Mouse (Mus musculus) gastrocnemius, postnatal 14 days (tissue): ENCODE measurements at regions not wholly inside any gene's neighbourhood (a gene's known extent, or its start where the extent isn't known, plus 50 kb on each side); places are given as distances from the start of the nearest gene placed in this dataset.
A peak's percentile ranks its signal among the peaks of the same experiment; 100 is the strongest.

Experiments
- DNase-seq: peaks from one replicate; pipeline ENCODE4 v3.0.0; 2021; ENCODE audit warnings: mixed read lengths
- intact Hi-C: fragments of 180-260 bp; cut with DNase I; formaldehyde crosslinking; loops from one replicate; pipeline ENCODE4 v1.15.1; 2025; ENCODE audit warnings: low total_unique reads

DNA sequence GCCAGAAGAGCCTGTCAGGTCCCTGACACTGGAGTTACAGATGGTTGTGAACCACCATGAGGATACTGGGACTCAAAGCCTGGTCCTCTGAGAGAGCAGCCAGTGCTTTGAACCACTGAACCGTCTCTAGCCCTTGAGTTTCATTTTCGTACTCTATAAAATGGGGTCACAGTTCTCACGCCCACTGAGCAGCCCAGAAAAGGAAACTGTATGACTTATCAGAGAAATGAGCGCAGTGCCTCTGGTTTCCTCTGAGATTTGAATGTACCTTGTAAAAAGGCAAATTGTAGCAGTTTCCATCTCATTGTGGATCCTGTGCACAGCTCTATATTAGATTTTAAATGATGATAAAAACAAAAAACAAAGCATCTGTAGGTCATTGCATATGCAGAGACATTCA, 108.9 kb upstream of the Spata13 start:
- no peak for DNase-seq
- intact Hi-C loops: loop anchor here (2.0 to 10.0 kb wide), 2 partner anchors 164 to 240 kb away; partner anchors contain the start of gene C1qtnf9

DNA sequence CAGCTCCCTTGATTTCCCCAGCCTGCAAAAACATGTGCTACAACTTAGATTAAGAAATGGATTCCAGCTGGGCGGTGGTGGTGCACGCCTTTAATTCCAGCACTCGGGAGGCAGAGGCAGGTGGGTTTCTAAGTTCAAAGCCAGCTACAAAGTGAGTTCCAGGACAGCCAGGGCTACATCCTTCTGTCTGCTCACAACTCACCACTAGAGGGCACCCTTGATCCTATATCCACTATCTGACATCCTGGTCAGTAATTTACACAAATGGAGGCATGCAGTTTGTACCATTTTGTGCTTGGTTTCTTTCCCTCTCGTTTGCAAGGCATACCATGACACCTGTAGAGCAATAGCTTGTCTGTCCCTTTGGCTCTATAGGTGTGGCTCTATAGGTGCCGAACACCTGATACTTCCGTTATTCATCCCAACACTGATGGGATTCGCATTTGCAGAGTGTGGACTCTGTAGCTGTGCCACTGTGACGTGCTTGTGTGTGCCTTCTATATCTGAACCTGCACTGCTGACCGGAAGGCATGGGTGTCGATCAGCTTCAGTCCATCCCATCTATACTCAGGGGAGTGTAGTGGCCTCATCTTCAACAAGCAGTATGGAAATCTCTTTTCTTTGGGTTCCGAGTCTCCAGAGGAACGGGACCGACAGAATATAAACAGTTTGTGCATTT, 108.4 kb upstream of the Spata13 start:
- DNase-seq: peak; percentile 38
- intact Hi-C loops: loop anchor here (2.0 to 10.0 kb wide), 2 partner anchors 163 to 239 kb away; partner anchors contain the start of gene C1qtnf9

DNA sequence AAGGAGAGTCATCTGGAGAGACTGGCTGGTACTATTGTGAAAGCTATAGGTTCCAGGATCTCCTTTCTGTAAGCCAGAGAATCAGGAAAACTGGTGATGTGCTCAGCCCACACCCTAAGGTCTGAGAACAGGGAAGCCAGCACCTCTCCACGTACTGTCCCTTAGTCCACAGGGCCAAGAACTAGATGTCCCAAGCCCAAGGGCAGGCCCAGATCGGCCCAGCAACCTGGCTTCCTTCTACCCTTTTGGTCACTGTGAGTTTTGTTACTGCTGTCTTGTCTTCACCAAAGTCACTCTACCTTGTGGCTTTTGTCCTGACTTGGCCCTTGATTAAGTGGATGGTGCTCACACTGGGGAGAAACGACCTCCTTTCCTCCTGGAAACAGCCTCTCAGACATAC, 107.8 kb upstream of the Spata13 start:
- no peak for DNase-seq
- intact Hi-C loops: loop anchor here (2.0 to 10.0 kb wide), 2 partner anchors 163 to 239 kb away; partner anchors contain the start of gene C1qtnf9

DNA sequence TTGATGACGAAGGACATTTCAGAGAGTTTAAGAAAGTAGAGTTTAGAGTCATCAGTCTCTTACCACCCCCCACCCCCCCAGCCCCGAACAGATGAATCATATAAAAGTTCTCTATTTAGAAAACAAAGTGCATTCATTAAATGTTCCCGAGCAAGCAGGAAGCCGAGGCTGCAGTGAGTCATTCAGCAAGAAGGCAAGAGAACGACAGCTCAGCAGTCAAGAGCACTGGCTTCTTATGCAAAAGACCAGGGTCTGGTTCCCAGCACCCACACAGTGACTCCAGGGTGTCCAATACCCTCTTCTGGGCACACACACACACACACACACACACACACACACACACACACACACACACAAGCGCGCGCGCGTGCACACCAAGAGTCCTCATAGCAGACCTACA, 107.0 kb upstream of the Spata13 start:
- DNase-seq: no peak
- intact Hi-C loops: loop anchor here (10.0 kb wide), 1 partner anchor 238 kb away; the partner anchor contains the start of gene C1qtnf9

DNA sequence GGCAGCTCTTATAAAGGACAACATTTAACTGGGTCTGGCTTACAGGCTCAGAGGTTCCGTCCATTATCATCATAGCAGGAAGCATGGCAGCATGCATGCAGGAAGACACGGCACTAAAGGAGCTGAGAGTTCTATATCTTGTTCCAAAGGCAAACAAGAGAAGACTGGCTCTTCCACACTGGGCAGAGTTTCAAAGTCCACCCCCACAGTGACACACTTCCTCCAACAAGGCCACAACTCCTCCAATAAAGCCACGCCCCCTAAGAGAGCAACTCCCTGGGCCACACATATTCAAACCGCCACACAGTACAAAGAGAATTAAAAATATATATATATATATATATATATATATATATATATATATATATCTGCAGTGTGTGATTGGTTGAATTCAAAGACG, 105.8 kb upstream of the Spata13 start:
- no peak for DNase-seq
- intact Hi-C loops: loop anchor here (10.0 kb wide), 1 partner anchor 237 kb away; the partner anchor contains the start of gene C1qtnf9

DNA sequence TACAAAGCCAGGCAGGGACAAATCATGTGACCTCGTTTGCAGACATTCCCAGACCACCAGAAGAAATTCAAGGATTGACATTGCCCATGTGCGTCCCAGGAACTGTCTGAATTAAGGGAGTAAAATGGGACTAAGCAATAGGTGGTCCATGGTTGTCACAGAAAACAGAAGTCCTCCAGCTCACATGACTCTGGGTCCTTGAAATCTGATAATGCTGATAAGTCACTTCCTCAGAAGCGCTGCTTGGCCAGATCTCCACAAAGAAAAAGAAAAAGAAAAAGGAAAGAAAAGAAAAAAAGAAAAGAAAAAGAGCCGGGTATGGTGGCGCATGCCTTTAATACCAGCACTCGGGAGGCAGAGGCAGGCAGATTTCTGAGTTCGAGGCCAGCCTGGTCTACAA, 105.3 kb upstream of the Spata13 start:
- DNase-seq: no peak
- intact Hi-C loops: loop anchor here (10.0 kb wide), 1 partner anchor 236 kb away; the partner anchor contains the start of gene C1qtnf9

DNA sequence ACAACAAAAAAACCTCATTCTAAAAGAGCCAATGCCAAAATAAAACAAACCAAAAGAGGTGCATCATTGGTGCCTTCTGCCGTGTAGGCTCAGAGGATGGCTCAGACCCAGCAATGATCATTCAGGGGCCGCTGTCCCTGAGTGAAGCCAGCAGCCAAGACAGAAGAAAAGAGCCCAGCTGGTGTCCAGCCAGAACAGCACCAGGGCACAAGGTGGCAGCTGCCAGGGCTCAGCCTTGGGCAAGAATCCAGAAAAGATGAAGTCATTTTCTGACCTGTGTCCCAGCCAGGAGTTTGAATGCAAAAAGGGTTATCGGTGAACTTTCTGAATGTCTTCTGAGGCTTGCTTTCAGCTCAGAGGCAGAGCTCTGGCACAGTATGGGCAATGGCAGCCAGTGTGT, 104.8 kb upstream of the Spata13 start:
- intact Hi-C loops: loop anchor here (10.0 kb wide), 1 partner anchor 236 kb away; the partner anchor contains the start of gene C1qtnf9
- DNase-seq: peak; percentile 52

DNA sequence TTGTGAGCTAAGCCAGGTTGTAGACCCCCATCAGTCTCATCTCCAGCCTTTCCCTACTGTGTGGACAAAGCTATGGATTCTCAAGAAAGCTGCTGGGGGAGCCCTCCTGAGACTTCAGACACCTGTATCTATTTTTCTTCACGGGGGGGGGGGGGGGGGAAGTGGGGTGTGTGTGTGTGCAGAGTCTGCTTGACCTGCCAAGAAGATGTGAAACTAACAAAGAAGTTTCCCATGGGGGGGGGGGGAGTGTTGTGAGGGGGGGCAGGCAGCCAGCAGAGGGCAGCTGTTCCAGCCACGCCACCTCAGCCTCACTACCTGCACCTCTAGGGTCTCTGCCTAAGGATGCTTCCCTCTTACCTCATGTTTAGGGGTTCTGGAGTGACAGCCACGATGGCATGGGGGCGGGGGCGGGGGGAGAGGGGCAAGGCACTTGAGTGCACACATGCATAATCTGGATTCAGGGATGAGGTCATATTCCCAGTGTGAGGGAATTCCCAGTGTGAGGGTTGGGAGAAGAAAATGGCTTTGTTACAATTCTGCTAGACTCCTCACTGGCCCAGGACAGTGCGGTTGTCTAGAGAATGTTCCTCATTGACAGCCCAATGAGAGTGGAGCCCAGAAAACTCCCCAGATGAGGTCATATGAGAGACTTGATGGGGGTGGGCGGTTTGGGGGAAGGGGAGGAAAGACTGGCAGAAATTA, 104.0 kb upstream of the Spata13 start:
- intact Hi-C loops: loop anchor here (10.0 kb wide), 1 partner anchor 235 kb away; the partner anchor contains the start of gene C1qtnf9
- DNase-seq: no peak

DNA sequence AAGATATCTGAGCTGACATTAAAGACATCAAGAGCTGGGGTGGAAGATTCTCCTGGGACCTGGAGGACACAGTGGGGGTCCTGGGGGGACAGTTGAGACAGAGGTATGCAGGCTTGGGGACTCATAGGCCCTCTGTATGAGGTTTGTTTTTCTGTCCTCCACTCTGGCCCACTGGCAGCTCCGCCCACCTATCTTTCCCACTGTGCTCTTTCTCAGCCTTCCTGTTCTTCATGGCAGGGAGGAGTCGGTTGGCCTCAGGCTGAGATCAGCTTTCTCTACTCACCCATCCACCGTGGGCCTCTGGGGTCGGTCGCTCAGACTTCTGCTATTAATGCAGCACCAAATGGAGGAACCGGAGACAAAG, 103.5 kb upstream of the Spata13 start:
- intact Hi-C loops: no loop called here
- no peak for DNase-seq

DNA sequence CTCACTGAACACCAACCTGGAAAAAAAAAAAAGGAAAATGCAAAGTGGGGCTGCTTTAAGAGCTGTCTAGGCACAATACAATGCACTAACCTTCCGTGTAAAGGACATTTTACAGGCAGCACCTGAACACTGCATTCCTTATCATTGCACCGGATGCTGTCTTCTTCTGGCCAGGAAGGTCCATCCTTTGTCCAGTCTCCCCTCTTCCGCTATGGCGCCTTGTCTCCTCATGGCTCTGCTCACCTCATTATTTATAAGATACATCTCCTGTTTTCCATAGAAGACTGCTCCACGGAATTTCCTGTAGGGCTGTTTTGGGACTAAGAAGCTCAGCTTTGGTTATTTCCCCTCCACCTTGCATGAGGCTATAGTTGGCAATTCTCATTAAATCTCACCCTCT, 102.8 kb upstream of the Spata13 start:
- no peak for DNase-seq
- intact Hi-C loops: no loop called here

DNA sequence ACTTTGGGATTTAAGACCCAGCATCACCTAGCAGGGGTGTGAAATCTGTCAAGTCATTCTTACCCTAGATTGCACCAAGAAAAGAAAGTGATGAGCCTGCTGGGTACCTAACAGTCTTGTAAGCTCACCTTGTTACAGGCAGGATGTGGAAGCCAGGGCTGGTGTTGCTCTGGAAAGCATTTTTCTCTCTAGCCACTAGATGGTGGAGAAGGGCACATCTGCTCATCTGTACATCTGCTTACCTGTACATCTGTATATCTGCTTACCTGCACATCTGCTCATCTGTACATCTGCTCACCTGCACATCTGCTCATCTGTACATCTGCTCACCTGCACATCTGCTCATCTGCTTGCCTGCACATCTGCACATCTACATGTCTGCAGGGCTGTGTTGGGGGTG, 102.0 kb upstream of the Spata13 start:
- DNase-seq: no peak
- intact Hi-C loops: no loop called here

DNA sequence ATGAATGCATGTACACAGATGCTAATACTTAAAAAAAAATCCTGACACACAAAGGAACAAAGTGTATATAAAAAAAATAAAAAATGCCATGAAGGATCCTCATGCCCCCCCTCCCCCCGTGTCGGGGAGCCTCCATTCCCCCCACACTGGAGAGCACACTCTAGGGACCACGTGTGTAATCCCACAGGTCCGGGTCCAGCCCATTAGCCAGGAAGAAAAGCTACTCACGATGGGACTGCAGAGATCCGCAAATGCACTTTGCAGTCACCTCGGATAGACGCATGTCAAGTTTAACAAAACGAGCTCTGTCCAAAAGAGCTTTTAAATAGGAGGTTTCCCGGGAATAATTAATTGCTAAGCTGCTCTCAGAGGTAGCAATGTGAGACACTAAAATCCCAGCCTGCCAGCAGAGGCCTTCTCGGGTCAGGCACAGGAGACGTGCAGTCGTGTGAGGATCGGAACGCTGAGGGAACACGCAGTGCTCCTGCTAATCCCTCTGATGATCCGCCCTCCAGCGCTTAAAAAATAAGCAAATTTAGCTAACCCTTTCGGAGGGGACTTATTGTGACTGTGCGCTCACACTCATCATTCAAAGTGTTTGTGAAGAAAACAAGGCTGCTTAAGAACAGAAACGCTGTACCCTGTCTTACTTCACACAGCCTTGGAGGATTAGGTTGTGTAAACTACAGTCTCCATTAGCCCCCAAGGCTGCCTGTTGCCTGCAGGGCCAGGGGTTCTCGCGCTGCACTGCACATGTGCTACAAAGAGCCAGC, 100.2 kb upstream of the Spata13 start:
- peak; percentile 38 for DNase-seq
- intact Hi-C loops: no loop called here

DNA sequence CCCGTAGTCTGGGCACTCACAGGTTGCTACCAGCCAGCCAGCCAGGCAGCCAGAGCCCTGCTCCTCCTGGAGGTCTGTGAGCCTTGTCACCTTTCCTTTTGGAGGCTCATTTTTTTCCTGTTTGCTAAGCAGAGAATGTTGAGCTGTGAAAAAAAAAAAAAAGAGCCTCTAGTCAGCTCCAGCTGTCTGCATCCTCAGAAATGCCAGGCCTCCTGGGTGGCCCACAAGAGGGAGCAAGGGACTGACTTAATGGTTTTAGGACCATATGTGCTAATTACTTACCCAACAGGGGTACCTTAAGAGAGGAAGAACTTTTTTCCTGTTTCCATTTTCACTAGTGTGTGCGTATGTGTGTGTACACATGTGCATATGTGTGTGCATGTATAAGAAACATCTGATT, 94.8 kb upstream of the Spata13 start:
- no peak for DNase-seq
- intact Hi-C loops: no loop called here

DNA sequence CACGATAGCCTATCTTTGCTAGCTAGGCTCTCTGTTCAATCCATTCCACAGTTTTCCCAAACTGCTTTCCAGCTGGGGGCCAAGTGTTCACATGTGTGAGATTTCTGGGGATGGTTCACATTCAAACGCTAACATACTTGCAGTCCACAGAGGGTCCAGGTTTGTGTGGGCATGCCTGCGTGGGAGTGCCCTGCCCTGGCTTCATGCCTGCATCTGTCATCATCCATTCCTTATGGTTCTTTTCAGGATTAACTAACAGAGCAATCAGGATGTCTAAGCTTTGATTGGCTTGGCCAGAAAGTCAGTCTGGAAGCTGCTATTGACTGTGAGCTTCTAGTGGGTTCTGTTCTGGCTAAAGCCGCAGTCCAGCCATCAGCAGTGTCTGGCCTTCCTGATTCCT, 93.7 kb upstream of the Spata13 start:
- DNase-seq: no peak
- intact Hi-C loops: no loop called here

DNA sequence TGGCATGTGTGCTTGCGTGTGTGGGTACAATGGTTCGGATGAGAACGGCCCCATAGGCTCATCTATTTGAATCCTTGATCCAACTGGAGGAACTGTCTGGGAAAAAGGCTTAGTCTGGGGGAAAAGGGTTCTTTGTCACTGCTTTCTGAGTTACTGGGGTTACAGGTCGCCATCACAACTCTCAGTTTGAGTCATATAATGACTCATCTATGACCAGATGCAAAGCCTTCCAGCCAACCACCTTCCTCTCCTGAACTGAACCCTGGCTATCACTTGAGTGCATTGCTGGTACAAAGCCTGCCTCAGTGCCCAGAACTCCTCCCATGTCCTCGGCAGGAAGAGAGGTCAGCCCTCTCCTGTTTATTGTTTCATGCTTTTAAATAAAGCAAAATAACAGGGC, 92.2 kb upstream of the Spata13 start:
- intact Hi-C loops: no loop called here
- DNase-seq: no peak

DNA sequence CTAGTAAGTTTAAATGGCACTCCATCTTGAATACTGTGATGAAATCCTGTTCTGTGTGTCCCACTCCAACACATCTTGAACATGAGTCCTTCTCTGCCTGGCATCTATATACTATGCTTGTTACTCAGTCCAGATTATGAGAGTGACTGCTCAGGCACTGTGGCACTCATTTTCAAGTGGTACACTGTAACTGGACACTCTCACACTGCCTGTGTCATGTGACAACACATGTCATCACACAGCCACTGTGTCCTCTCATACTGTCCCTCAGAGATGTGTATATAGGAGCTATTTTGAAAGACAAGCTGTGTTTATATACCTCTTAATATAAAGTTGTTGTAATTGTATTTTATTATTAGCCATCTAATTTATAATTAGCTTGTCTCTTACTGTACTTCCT, 89.0 kb upstream of the Spata13 start:
- intact Hi-C loops: no loop called here

DNA sequence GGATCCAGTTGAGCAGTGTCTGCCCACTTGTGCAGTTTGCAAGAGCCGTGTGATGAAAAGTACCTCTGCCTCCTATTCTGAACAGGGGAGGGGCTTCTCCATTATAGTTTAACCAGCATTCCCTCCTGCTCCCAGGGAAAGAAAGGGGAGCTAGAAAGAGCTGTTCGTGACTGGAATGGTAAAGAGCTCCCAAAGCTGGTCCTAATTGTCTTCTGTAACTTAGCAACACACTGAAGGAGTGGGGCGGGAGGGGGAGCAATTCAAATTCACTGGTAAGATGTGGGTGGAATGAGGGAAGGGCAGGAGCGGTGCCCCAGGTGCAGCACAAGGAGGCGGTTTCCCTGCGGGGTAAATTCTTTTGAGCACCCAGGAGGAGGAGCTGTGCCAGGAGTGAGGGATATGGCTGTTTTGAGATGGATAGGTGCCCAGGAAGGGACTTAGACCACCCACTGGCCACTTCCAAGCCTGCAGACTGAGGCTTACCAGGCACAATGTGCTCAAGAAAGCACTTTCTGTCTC, 79.5 kb upstream of the Spata13 start:
- intact Hi-C loops: no loop called here
- DNase-seq: no peak

More for the DNA sequence above, 89.0 kb upstream of the Spata13 start:
- DNase-seq: no peak

DNA sequence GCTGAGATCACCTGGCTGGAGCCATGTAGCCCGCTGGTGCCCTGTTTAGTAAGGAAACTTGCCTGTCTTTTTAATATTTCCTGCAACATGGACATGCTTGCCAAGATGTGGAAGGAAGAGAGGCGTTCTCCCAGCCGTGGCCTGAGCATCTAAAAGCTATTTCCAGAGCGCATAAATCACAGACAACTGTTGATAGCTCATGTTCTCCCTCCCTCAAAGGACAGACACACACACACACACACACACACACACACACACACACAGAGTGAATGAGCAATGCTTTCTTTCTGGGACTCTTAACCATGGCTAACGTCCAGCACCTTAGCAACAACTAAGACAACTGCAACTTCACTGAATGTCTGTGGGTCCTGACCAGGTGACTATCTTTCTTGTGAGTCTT, 77.3 kb upstream of the Spata13 start:
- DNase-seq: peak; percentile 23
- intact Hi-C loops: no loop called here

DNA sequence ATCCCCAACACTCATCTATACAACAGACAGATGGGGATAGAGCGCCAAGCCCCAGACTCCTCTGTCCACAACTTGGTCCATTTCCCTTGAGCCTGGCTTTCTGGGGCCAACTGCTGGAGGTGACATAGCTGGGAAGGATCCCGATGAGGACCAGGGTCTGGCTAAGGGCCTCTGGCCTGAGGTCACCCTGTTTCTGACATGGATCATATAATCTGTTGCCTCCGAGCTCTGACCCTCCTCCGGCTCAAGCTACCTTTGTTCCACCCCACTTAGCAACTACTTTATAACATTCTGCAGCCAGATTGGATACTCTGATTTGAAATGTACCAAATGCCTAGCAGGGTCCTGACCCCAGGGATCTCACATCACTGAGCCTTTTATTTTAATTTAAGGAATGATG, 76.8 kb upstream of the Spata13 start:
- intact Hi-C loops: no loop called here
- DNase-seq: no peak

DNA sequence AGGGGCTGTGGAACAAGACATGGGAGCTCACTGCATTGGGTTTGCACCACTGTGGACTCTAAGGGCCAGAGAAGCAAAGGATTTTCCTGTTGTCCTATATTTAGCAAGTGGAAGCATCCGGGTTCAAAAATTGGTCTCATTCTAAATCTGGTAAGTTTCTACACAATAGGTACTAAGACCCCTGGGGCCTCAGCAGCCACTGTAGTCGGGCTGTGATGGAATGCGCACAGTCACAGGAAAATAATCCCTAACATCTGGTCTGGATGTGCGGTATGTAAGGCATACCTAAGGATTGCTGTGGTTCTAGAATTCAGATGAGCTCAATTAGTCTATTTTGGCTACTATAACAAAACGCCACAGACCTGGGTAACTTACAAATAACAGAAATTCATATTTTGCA, 74.4 kb upstream of the Spata13 start:
- intact Hi-C loops: no loop called here
- DNase-seq: no peak
